Mouse (Mus musculus) kidney, embryonic 14.5 days (tissue): ENCODE measurements around the gene Zhx3. TPM values are rescaled to one million over a fixed set of nuclear protein-coding genes. Genes with fewer than 3 reads are reported as not detected.

Source experiments
- ATAC-seq: fragments of 200-750 bp; cut with Nextera tagmentation; 2 replicates; pipeline ENCODE4 v1.8.0; 2017; ENCODE audit warnings: moderate number of reproducible peaks, mild to moderate bottlenecking, moderate TSS enrichment, moderate library complexity; ENCODE audit not compliant: low FRiP score, low TSS enrichment
- H3K27ac ChIP-seq: fragments of 300-500 bp; sonication (generic); 2 replicates; pipeline ENCODE4 v1.5.1; 2014; ENCODE audit warnings: low read depth, mild to moderate bottlenecking, low read length, moderate library complexity, mixed read lengths
- H3K27me3 ChIP-seq: fragments of 300-500 bp; sonication (generic); 2 replicates; pipeline ENCODE4 v1.6.1; 2014; ENCODE audit warnings: mild to moderate bottlenecking, low read length; ENCODE audit not compliant: control insufficient read depth, insufficient read depth
- H3K36me3 ChIP-seq: fragments of 300-500 bp; sonication (generic); 2 replicates; pipeline ENCODE4 v1.6.1; 2014; ENCODE audit warnings: low read length, mixed read lengths; ENCODE audit not compliant: control insufficient read depth, insufficient read depth
- H3K4me1 ChIP-seq: fragments of 300-500 bp; sonication (generic); 2 replicates; pipeline ENCODE4 v1.6.1; 2014; ENCODE audit warnings: low read length, mixed read lengths; ENCODE audit not compliant: control insufficient read depth, insufficient read depth
- H3K4me2 ChIP-seq: fragments of 300-500 bp; sonication (generic); replicated peaks from 2 replicates; pipeline ENCODE4 v1.6.1; 2014; ENCODE audit warnings: low read depth, mild to moderate bottlenecking, low read length
- H3K4me3 ChIP-seq: fragments of 300-500 bp; sonication (generic); 2 replicates; pipeline ENCODE4 v1.5.1; 2014; ENCODE audit warnings: mild to moderate bottlenecking, low read length
- H3K9ac ChIP-seq: fragments of 300-500 bp; sonication (generic); 2 replicates; pipeline ENCODE4 v1.6.1; 2014; ENCODE audit warnings: low read depth, mild to moderate bottlenecking, low read length, moderate library complexity
- H3K9me3 ChIP-seq: fragments of 300-500 bp; sonication (generic); 2 replicates; pipeline ENCODE4 v1.6.1; 2016; ENCODE audit warnings: low read length; ENCODE audit not compliant: control insufficient read depth
- WGBS: fragments of 180-500 bp; shearing (Covaris S2); extraction: QIAGEN DNeasy Blood & Tissue Kit; methylation state at CpG from one replicate; pipeline ENCODE4 v1.1.7; 2014; 5-methylcytosine and 5-hydroxymethylcytosine counted together
- polyA plus RNA-seq: library from polyadenylated mRNA; unstranded; fragments of >200 nt; fragmentation: Nextera tagmentation; extraction: Ambion mirVana; gene quantifications from 2 replicates; pipeline ENCODE4 v1.2.1, GENCODE M21; 2014

Gene Zhx3
- polyA plus RNA-seq, 1 experiment from 2014 or later: 10.2 TPM

GRCm38 (mm10) chr2:160736466-160736865, 136.3 kb downstream of the Zhx3 start:
- Histone ChIP-seq H3K4me3 (no peak overlapping the region), H3K36me3 (peaks cover 35% of the 10 kb centered on the region), H3K9me3 (no peaks in the 10 kb centered on the region), H3K4me1 (peaks cover 41% of the 10 kb centered on the region), H3K27me3 (no peaks in the 10 kb centered on the region), H3K27ac (no peak overlapping the region), H3K9ac (no peak overlapping the region), H3K4me2 (no peak overlapping the region)
- 87% methylated on average over 3 of the region's 3 CpGs for WGBS
- no peak for ATAC-seq

- 78% methylated on average over 5 of the region's 5 CpGs for WGBS
- no peak for ATAC-seq
- Histone ChIP-seq H3K9ac (no peak overlapping the region), H3K4me1 (peaks cover 41% of the 10 kb centered on the region), H3K27ac (no peak overlapping the region), H3K36me3 (peaks cover 32% of the 10 kb centered on the region), H3K9me3 (no peaks in the 10 kb centered on the region), H3K4me3 (no peak overlapping the region), H3K4me2 (no peak overlapping the region), H3K27me3 (no peaks in the 10 kb centered on the region)
These were observed 137.0 kb downstream of the Zhx3 start for GRCm38 (mm10) chr2:160735706-160736310.

DNA sequence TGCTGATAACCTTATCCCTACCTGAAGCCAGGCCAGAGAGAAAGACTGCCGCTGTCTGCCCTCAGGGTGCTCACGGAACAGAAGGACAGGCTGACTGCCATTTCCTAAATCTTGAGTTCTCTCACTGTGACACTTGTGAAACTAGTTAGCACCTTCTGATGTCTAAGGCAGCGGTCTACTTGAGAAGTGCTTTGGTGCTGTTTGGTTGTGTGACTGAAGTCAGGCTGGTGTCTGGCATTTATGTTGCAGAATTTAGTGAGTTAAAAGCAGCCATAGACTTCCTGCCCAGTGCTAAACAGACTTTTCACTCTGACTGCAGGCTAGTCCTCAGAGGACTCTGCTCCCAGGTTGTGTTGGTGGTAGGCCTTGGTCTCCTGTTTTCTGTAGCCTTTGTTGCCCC, 138.5 kb downstream of the Zhx3 start:
- WGBS: 63% methylated on average over 3 of the region's 3 CpGs
- Histone ChIP-seq H3K4me3 (no peak overlapping the region), H3K9me3 (no peaks in the 10 kb centered on the region), H3K27me3 (no peaks in the 10 kb centered on the region), H3K4me2 (peak overlapping the region; percentile 91; the same call in 1 of the 2 replicates), H3K36me3 (peaks cover 32% of the 10 kb centered on the region), H3K27ac (no peak overlapping the region), H3K9ac (peak overlapping the region; percentile 15; the same call in 1 of the 2 replicates), H3K4me1 (peaks cover 35% of the 10 kb centered on the region)
- ATAC-seq: no peak

- ATAC-seq: no peak
- Histone ChIP-seq H3K27me3 (no peaks in the 10 kb centered on the region), H3K9ac (peak overlapping the region; percentile 93), H3K36me3 (peaks cover 32% of the 10 kb centered on the region), H3K27ac (no peak overlapping the region), H3K9me3 (no peaks in the 10 kb centered on the region), H3K4me3 (peak overlapping the region; percentile 72), H3K4me1 (peaks cover 35% of the 10 kb centered on the region), H3K4me2 (peak overlapping the region; percentile 91)
- 30% methylated on average over 7 of the region's 7 CpGs for WGBS
These were observed 139.7 kb downstream of the Zhx3 start for GRCm38 (mm10) chr2:160733131-160733531.

DNA sequence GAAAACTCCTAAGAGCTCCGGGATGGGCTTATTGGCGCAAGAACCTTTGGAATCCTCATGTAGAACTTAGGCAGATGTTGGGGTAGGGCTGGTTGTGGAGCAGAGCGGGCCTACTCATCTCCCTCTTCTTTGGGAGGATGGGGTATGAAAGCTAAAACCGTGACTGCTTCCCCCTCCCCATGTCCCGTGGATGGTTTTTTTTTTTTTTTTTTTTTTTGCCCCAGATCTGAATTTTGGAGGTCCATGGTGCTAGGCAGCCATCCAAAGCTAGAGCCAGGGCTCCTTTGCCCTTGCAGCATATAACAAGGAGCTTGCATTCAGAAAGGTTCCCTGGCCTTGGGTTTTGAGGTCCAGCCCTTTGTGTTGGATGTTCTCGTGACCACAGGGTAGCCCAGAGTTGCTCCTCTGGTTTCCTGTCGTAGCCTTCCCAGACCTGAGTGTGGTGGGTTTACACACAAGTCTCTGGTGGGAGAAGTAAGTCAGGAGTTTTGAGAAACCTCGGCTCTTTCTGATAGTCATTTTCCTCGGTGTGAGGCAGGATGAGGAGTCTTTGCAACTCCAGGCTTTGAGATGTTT, 140.3 kb downstream of the Zhx3 start:
- Histone ChIP-seq H3K9ac (peak overlapping the region; percentile 93), H3K4me2 (peak overlapping the region; percentile 91), H3K9me3 (no peaks in the 10 kb centered on the region), H3K4me3 (peak overlapping the region; percentile 72), H3K4me1 (peaks cover 35% of the 10 kb centered on the region), H3K27me3 (no peaks in the 10 kb centered on the region), H3K36me3 (peaks cover 28% of the 10 kb centered on the region), H3K27ac (peak overlapping the region; percentile 91; the same call in 1 of the 2 replicates)
- ATAC-seq: no peak
- WGBS: 20% methylated on average over 9 of the region's 9 CpGs

DNA sequence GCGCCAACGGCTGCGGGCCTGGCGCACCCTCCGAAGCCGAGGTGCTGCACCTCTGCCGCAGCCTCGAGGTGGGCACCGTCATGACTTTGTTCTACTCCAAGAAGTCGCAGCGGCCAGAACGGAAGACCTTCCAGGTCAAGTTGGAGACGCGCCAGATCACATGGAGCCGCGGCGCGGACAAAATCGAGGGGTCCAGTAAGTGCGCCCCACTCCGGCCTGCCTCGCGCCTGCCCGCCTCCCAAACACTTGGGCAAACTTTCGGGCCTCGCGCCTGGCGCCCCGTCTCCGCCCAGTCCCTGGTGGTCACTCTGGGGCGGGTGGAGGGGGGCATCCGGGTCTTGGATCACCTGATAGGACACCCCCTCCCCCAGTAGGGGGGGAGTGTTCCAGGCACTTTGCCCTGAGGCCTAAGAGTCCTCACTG, 140.9 kb downstream of the Zhx3 start:
- H3K4me2 ChIP-seq: peak overlapping the region; percentile 91
- peaks cover 25% of the 10 kb centered on the region for H3K36me3 ChIP-seq
- WGBS: 0% methylated on average over 29 of the region's 32 CpGs
- no peaks in the 10 kb centered on the region for H3K27me3 ChIP-seq
- peaks cover 35% of the 10 kb centered on the region for H3K4me1 ChIP-seq
- peak; percentile 33 for ATAC-seq
- H3K9ac ChIP-seq: peak overlapping the region; percentile 93
- peak overlapping the region; percentile 72 for H3K4me3 ChIP-seq
- H3K9me3 ChIP-seq: no peaks in the 10 kb centered on the region
- H3K27ac ChIP-seq: peak overlapping the region; percentile 91

- H3K36me3 ChIP-seq: peaks cover 20% of the 10 kb centered on the region
- peak within 1 kb of the TSS; percentile 72 for H3K4me3 ChIP-seq
- H3K27ac ChIP-seq: peak within 1 kb of the TSS; percentile 91
- H3K4me1 ChIP-seq: peaks cover 35% of the 10 kb centered on the region
- H3K4me2 ChIP-seq: peak within 1 kb of the TSS; percentile 91
- H3K9ac ChIP-seq: peak within 1 kb of the TSS; percentile 93
- ATAC-seq: peak; percentile 95
- no peaks in the 10 kb centered on the region for H3K9me3 ChIP-seq
- WGBS: under 1% methylated on average over 82 of the region's 99 CpGs
- no peaks in the 10 kb centered on the region for H3K27me3 ChIP-seq
These were observed 141.5 kb downstream of the Zhx3 start, which contains the start of gene Plcg1 for GRCm38 (mm10) chr2:160731117-160731838. Plcg1 (plus strand) TSS chr2:160731300.

DNA sequence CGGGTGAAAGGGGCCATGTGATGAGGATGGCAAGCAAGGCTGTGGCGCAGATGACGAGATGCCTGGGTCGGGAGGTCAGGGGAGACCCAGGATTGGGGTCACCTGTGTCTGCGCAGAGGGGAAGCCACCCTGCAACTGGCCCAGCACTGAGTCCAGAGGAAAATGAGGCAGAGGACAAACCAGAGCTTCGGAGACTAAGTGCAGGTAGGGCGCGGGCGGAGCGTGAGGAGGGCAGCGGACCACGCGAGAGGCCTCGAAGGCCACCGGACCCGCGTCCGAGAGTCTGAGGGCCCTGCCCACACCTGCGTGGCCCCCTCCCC, 142.0 kb downstream of the Zhx3 start:
- Histone ChIP-seq H3K36me3 (peaks cover 15% of the 10 kb centered on the region; the same call in 1 of the 2 replicates), H3K27me3 (no peaks in the 10 kb centered on the region), H3K9me3 (no peaks in the 10 kb centered on the region), H3K4me1 (peaks cover 32% of the 10 kb centered on the region), H3K4me2 (peak overlapping the region; percentile 91), H3K27ac (no peak overlapping the region), H3K9ac (peak overlapping the region; percentile 93; the same call in 1 of the 2 replicates), H3K4me3 (peak overlapping the region; percentile 72)
- no peak for ATAC-seq
- WGBS: 5% methylated on average over 19 of the region's 19 CpGs
